Mouse (Mus musculus): ENCODE measurements around the gene Sgcd. TPM values are rescaled to one million over a fixed set of nuclear protein-coding genes. Genes with fewer than 3 reads are reported as not detected.
A peak's percentile ranks its signal among the peaks of the same experiment; 100 is the strongest.

Sgcd gene
- polyA plus RNA-seq, 1 experiment from 2014 or later = 1.6 TPM

DNA sequence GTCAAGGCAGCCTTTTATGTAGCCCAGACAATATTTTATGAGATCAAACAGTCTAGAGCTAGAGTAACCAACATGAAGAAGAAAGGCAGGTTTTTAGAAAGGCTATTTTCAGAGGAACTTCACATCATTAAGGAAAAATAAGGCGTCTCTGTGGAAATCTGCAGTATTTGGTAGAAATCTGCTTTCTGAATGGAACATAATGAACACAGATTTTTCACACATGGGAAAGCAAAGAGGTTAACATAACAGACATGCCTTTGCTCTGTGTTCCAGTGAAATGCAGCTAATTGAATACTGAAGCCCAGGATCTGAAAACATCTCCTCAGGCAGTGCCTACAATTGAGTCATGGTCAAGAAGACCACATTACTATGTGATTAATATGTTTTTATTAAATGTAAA, 746.4 kb downstream of the Sgcd start:
- no peak overlapping the region for H3K4me3 ChIP-seq
- no peak overlapping the region for H3K27ac ChIP-seq
- H3K4me2 ChIP-seq = no peak overlapping the region
- H3K36me3 ChIP-seq (ENCODE audit: poor library complexity, severe bottlenecking) = no peaks in the 10 kb centered on the region
- ATAC-seq = no peak
- whole genome bisulfite sequencing = 26% methylated on average over 1 of the region's 1 CpGs
- H3K9ac ChIP-seq = no peak overlapping the region
- peaks cover 5% of the 10 kb centered on the region; the same call in 1 of the 2 replicates for H3K4me1 ChIP-seq
- H3K27me3 ChIP-seq = no peaks in the 10 kb centered on the region
- H3K9me3 ChIP-seq (replicated peaks) = no peaks in the 10 kb centered on the region

DNA sequence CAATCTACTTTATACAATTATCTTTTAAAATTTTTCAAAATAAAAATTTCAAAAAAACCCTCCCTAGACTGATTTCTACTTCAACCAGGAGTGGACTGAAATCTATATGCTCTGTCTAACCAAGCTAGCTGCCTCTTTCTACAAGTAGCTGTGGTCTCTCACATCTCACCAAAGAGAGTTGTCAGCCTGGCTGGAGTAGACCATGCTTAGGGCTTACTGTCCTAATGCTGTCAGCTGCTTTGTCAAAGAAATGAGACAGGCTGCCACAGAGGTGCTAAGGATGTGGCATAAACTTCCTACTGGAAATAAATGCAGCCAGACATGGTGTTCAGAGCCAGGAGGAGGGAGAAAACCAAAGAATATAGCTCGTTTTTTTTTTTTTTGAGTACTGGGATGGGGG, 760.5 kb downstream of the Sgcd start:
- 39% methylated on average over 1 of the region's 1 CpGs for WGBS
- H3K27me3 ChIP-seq = no peaks in the 10 kb centered on the region
- no peak overlapping the region for H3K4me2 ChIP-seq
- no peak for ATAC-seq
- no peaks in the 10 kb centered on the region for H3K36me3 ChIP-seq (ENCODE audit: poor library complexity, severe bottlenecking)
- H3K9ac ChIP-seq = no peak overlapping the region
- H3K4me3 ChIP-seq = no peak overlapping the region
- no peak overlapping the region for H3K27ac ChIP-seq
- no peaks in the 10 kb centered on the region for H3K4me1 ChIP-seq
- H3K9me3 ChIP-seq (replicated peaks) = no peaks in the 10 kb centered on the region

DNA sequence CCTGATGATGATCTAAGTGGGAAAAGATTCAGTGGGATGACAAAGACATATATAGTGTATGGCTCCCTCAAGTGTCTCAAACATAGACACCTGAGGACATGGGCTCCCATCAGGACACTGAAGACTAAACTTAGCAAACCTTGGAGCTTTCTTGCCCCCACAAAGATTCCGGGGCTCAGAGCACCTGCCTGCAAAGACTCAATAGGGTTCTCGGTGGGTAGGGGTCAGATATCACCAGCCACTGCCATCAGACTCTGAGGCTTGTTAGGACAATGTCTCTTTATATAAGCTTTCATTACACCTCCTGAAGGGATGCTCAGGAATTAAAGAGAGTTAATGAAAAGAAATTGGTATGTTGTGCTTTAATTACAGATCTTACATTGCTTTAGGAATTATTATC, 764.6 kb downstream of the Sgcd start:
- no peaks in the 10 kb centered on the region for H3K27me3 ChIP-seq
- H3K4me1 ChIP-seq = no peaks in the 10 kb centered on the region
- no peaks in the 10 kb centered on the region for H3K36me3 ChIP-seq (ENCODE audit: poor library complexity, severe bottlenecking)
- WGBS = 76% methylated on average over 2 of the region's 2 CpGs
- no peak overlapping the region for H3K4me2 ChIP-seq
- H3K9me3 ChIP-seq (replicated peaks) = no peaks in the 10 kb centered on the region
- ATAC-seq = no peak
- no peak overlapping the region for H3K27ac ChIP-seq
- H3K4me3 ChIP-seq = no peak overlapping the region
- no peak overlapping the region for H3K9ac ChIP-seq

DNA sequence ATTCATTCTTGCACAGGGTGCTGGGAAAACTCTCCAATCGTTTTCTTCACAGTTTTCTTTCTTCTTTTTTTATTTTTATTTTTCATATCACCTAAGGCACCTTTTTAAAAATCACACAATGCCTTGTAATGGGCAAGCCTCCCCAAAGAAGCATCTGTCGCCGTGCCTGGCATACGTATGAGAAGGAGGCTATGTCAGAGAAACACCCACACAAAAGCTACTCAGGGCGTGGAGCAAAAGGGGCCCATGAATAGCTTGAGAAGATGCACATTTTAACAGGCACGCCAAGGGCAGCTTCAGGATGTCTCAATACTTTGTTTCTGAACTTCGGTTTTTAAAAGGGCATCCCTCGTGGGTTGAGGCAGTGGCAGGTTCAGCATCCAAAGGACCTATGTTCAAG, 777.2 kb downstream of the Sgcd start:
- no peak overlapping the region for H3K4me3 ChIP-seq
- ATAC-seq = no peak
- 82% methylated on average over 8 of the region's 8 CpGs for WGBS
- H3K4me1 ChIP-seq = no peaks in the 10 kb centered on the region
- no peaks in the 10 kb centered on the region for H3K36me3 ChIP-seq (ENCODE audit: poor library complexity, severe bottlenecking)
- no peak overlapping the region for H3K4me2 ChIP-seq
- H3K9ac ChIP-seq = no peak overlapping the region
- no peaks in the 10 kb centered on the region for H3K27me3 ChIP-seq
- H3K27ac ChIP-seq = no peak overlapping the region
- H3K9me3 ChIP-seq (replicated peaks) = no peaks in the 10 kb centered on the region

DNA sequence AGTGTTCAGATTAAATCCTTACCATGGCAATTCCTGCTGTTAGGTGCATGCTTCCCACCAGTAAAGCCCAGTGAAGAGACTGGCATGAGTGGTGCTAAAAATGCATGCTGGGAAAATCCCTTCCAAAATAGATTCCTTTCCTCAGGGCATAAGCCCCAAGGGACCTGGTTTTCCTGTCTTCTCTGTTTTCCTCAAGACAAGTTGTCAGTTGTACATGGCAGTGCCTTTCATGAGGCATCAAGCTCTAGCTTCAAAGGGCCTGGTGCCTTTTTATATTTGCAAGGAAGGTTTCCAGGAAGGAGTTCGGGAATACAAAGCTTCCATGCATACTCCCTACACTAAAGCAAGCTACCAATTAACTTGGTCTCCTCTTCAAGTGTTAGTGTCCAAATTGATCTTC, 782.3 kb downstream of the Sgcd start:
- no peaks in the 10 kb centered on the region for H3K9me3 ChIP-seq (replicated peaks)
- no peaks in the 10 kb centered on the region for H3K4me1 ChIP-seq
- 50% methylated on average over 1 of the region's 1 CpGs for WGBS
- H3K4me3 ChIP-seq = no peak overlapping the region
- no peak overlapping the region for H3K9ac ChIP-seq
- H3K4me2 ChIP-seq = no peak overlapping the region
- H3K27me3 ChIP-seq = no peaks in the 10 kb centered on the region
- ATAC-seq = no peak
- H3K36me3 ChIP-seq (ENCODE audit: poor library complexity, severe bottlenecking) = no peaks in the 10 kb centered on the region
- no peak overlapping the region for H3K27ac ChIP-seq

DNA sequence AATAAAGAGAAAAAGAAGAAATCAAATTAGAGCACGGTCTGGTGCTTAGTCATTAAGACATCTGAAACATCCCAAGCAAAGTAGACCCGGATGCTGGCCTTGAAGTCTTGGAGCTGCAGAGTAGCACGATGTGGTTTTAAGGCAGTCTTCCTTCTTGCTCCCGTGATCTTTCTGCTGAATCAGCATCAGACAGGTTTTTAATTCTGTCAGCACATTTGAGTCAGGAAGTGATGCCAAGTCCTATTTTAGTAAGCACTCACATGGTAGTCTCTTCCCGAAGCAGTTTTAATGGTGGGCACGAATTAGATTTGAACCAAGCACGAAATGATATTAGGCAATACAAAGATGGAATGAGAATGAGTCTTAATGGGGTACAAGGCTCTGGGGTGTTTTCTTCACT, 789.7 kb downstream of the Sgcd start:
- Histone ChIP-seq H3K4me2 (no peak overlapping the region), H3K9me3 (replicated peaks) (no peaks in the 10 kb centered on the region), H3K27me3 (no peaks in the 10 kb centered on the region), H3K27ac (no peak overlapping the region), H3K36me3 (ENCODE audit: poor library complexity, severe bottlenecking) (no peaks in the 10 kb centered on the region), H3K9ac (no peak overlapping the region), H3K4me3 (no peak overlapping the region), H3K4me1 (no peaks in the 10 kb centered on the region)
- ATAC-seq = no peak
- WGBS = 86% methylated on average over 7 of the region's 7 CpGs

DNA sequence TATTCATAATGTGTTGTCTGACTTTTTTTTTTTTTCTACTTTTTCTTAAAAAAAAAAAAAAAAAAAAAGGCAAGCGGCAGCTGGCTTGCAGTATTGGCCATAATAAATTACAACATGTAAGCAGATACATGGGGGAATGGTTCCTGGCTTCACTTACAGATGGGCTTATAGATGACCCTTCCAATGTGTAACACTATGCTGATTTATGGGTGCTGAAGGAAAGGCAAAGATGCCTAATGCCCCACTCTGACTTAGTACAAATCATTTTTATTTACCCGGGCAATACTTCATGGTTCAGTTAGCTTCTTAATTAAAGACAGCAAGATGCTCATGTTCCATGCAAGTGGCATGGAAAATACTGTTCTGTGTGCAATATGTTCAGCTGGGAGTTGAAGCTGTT, 800.2 kb downstream of the Sgcd start:
- Histone ChIP-seq H3K9ac (no peak overlapping the region), H3K4me1 (no peaks in the 10 kb centered on the region), H3K27me3 (no peaks in the 10 kb centered on the region), H3K9me3 (replicated peaks) (no peaks in the 10 kb centered on the region), H3K36me3 (ENCODE audit: poor library complexity, severe bottlenecking) (no peaks in the 10 kb centered on the region), H3K4me2 (no peak overlapping the region), H3K27ac (no peak overlapping the region), H3K4me3 (no peak overlapping the region)
- 88% methylated on average over 2 of the region's 2 CpGs for WGBS
- ATAC-seq = no peak

DNA sequence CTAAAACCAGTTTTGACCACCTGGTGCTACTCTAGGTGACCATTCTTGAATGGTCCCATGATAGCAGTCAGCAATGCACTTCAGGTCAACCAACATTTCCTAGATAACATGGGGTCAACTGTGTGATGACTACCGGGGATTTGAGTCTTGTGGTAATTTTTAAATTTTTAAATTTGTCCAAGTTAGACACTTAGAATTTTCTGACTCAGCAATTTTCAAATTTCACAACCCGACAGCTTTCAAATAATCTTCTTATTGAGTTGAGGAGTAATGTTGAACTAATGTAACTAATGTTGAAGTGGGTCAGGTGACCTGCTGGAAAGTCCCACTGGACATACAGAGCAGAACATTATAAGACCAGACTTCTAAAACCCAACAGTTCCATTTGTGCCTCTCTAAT, 813.8 kb downstream of the Sgcd start:
- H3K27me3 ChIP-seq = no peaks in the 10 kb centered on the region
- H3K4me3 ChIP-seq = no peak overlapping the region
- 88% methylated on average over 2 of the region's 2 CpGs for WGBS
- ATAC-seq = no peak
- H3K4me1 ChIP-seq = no peaks in the 10 kb centered on the region
- no peak overlapping the region for H3K9ac ChIP-seq
- no peaks in the 10 kb centered on the region for H3K36me3 ChIP-seq (ENCODE audit: poor library complexity, severe bottlenecking)
- no peak overlapping the region for H3K27ac ChIP-seq
- H3K9me3 ChIP-seq (replicated peaks) = no peaks in the 10 kb centered on the region
- no peak overlapping the region for H3K4me2 ChIP-seq

DNA sequence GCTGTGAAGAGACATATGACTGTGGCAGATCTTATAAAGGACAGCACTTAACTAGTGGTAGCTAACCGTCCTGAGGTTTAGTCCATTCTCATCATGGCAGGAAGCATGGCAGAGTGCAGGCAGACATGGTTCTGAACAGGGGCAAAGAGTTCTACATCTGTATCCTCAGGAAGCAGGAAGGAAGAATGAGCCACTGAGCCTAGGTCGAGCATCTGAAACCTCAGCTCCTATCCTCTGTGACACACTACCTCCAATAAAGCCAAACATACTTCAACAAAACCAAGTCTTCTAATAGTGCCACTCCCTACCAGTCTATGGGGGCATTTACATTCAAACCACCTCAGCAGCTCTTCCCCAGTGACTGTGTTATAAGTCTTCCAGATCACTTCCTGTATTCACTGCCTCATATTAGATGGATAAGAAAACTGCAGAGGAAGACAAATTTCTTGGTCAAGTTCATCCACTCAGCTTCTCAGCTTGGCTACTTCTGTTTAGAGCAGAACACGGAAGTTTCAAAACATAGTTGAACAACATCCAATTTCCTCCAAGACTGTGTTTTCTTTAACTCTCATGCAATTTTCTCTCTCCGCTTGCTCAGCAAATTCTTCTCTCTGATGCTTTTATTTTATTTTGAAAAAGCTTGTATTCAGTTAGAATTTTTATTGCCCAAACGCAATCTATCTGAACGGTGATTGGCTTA, 817.7 kb downstream of the Sgcd start:
- Histone ChIP-seq H3K36me3 (ENCODE audit: poor library complexity, severe bottlenecking) (no peaks in the 10 kb centered on the region), H3K4me1 (no peaks in the 10 kb centered on the region), H3K27me3 (no peaks in the 10 kb centered on the region), H3K4me2 (no peak overlapping the region), H3K4me3 (no peak overlapping the region), H3K9me3 (replicated peaks) (no peaks in the 10 kb centered on the region), H3K9ac (no peak overlapping the region), H3K27ac (no peak overlapping the region)
- WGBS = 88% methylated on average over 6 of the region's 6 CpGs
- ATAC-seq = no peak

DNA sequence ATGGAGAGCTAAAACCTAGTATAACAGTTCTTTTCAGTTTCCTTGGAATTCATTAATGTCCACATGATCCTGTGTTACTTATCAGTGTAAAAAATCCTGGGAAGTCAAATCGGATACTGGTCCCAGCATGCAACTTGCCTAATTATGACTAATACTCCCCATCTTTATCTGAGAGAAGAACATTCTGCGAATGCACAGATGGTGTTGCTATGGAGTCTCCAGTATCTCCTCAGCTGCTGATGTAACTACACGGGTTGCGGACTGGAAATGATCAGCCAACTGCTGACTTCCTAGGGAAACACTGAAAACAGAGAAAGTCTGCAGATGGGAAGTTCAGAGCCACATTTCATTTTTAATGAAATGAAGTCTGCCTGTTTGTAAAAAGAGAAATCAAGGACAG, 821.4 kb downstream of the Sgcd start:
- peak; percentile 61; the same call in 1 of the 2 replicates for ATAC-seq
- no peak overlapping the region for H3K4me2 ChIP-seq
- 77% methylated on average over 4 of the region's 4 CpGs for WGBS
- H3K27ac ChIP-seq = no peak overlapping the region
- no peaks in the 10 kb centered on the region for H3K9me3 ChIP-seq (replicated peaks)
- no peak overlapping the region for H3K9ac ChIP-seq
- no peak overlapping the region for H3K4me3 ChIP-seq
- H3K27me3 ChIP-seq = no peaks in the 10 kb centered on the region
- no peaks in the 10 kb centered on the region for H3K4me1 ChIP-seq
- H3K36me3 ChIP-seq (ENCODE audit: poor library complexity, severe bottlenecking) = no peaks in the 10 kb centered on the region

DNA sequence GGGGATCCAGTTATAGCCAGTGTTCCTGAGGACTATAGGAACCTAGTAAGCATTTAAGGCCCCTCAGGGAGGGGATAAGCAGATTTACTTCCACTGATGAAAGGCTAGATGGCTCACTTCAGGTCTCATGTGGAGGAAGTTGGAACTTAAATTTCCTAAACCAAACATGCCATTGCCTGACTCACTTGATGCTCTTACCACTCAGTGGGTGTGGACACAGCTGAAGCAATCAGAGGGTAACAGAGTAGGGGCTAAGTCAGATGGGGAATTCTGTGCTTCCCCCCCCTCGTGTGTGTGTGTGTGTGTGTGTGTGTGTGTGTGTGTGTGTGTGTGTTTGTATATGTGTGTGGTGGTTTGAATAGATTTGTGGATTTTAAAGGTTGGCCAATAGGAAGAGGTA, 830.7 kb downstream of the Sgcd start:
- WGBS = 60% methylated on average over 1 of the region's 1 CpGs
- Histone ChIP-seq H3K4me2 (no peak overlapping the region), H3K36me3 (ENCODE audit: poor library complexity, severe bottlenecking) (no peaks in the 10 kb centered on the region), H3K27ac (no peak overlapping the region), H3K4me1 (no peaks in the 10 kb centered on the region), H3K9ac (no peak overlapping the region), H3K4me3 (no peak overlapping the region), H3K9me3 (replicated peaks) (no peaks in the 10 kb centered on the region), H3K27me3 (no peaks in the 10 kb centered on the region)
- no peak for ATAC-seq

DNA sequence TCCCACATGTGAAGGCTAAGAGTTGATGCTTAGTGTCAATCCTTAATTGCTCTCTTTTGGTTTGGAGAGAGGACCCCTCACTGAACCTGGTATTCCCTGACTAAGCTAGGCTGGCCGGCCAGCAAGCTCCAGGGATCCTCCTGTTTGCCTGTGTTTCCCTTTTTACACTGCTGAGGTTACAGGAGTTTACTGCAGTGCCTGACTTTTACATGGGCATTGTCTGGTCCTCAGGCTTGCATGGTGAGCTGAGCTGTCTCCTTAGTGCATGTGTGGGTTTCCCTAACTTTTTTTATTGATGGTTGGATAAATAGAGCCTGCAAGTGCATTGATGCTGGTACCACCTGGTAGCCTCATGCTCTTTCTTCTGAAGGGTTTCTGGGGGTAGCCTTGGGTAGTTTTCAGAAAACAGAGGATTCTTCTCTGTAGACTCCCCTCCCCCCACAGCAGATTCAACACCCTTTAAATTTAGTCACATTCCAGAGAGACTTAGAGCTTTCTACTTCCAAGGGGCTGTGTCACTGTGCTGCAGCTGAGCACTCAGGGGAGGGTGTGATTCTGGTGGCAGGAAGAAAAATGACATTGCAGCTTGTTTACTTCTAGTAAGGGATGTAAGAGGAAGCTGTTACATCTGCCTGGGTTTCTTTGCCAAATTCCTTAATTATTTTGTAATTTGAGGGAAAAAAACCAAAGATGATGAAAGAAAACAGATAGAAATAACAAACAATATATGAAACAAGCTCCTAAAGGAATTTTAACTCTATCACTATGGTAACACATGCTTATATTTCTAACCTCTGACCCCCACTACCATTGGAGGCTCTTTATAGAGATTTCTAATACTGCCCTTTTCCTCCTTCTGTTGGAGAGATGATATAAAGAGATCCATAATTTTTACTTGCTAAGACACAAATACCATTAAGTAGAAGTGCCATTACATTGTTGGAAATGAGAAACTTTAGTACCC, 831.8 kb downstream of the Sgcd start:
- 12% methylated on average over 1 of the region's 1 CpGs for WGBS
- Histone ChIP-seq H3K4me2 (no peak overlapping the region), H3K27me3 (no peaks in the 10 kb centered on the region), H3K27ac (no peak overlapping the region), H3K9ac (no peak overlapping the region), H3K4me1 (no peaks in the 10 kb centered on the region), H3K36me3 (ENCODE audit: poor library complexity, severe bottlenecking) (no peaks in the 10 kb centered on the region), H3K4me3 (no peak overlapping the region), H3K9me3 (replicated peaks) (no peaks in the 10 kb centered on the region)
- ATAC-seq = no peak

Data from forebrain, embryonic 13.5 days (tissue).